Mouse (Mus musculus): ENCODE data around the gene Ptpn3. TPM values are rescaled to one million over a fixed set of nuclear protein-coding genes. Genes with fewer than 3 reads are reported as not detected.

Ptpn3 gene
- total RNA-seq, 2 experiments from 2014 or later: 29.8 to 77.3 TPM

- no peak for DNase-seq
- no peak for TF ChIP-seq CTCF (IDR thresholded peaks at IDR 0.05)
- intact Hi-C loops (cut with DNase I): no loop called here
- H3K4me3 ChIP-seq: no peak overlapping the region
- no peak overlapping the region for H3K27ac ChIP-seq
Measured at GRCm38 (mm10) chr4:57292670-57293069, 9.0 kb downstream of the Ptpn3 start.

GRCm38 (mm10) chr4:57290049-57290448, 11.6 kb downstream of the Ptpn3 start:
- no peak for DNase-seq
- intact Hi-C loops (cut with DNase I): no loop called here
- no peak overlapping the region for H3K4me3 ChIP-seq
- H3K27ac ChIP-seq: no peak overlapping the region
- TF ChIP-seq CTCF (IDR thresholded peaks at IDR 0.05): no peak

- Histone ChIP-seq H3K27ac (no peak overlapping the region), H3K4me3 (no peak overlapping the region)
- no peak for DNase-seq
- intact Hi-C loops (cut with DNase I): no loop called here
- TF ChIP-seq CTCF (IDR thresholded peaks at IDR 0.05): no peak
Measured at GRCm38 (mm10) chr4:57287808-57288207, 13.8 kb downstream of the Ptpn3 start.

- intact Hi-C loops (cut with DNase I): no loop called here
- no peak for DNase-seq
- Histone ChIP-seq H3K4me3 (no peak overlapping the region), H3K27ac (no peak overlapping the region)
- no peak for TF ChIP-seq CTCF (IDR thresholded peaks at IDR 0.05)
Measured at GRCm38 (mm10) chr4:57285251-57285650, 16.4 kb downstream of the Ptpn3 start.

- H3K4me3 ChIP-seq: no peak overlapping the region
- H3K27ac ChIP-seq: no peak overlapping the region
- intact Hi-C loops (cut with DNase I): no loop called here
- DNase-seq: no peak
- TF ChIP-seq CTCF (IDR thresholded peaks at IDR 0.05): no peak
Measured at GRCm38 (mm10) chr4:57283189-57283588, 18.4 kb downstream of the Ptpn3 start.

GRCm38 (mm10) chr4:57282630-57283029, 19.0 kb downstream of the Ptpn3 start:
- TF ChIP-seq CTCF (IDR thresholded peaks at IDR 0.05): no peak
- DNase-seq: no peak
- no peak overlapping the region for H3K27ac ChIP-seq
- intact Hi-C loops (cut with DNase I): no loop called here
- no peak overlapping the region for H3K4me3 ChIP-seq

GRCm38 (mm10) chr4:57282179-57282578, 19.5 kb downstream of the Ptpn3 start:
- TF ChIP-seq CTCF (IDR thresholded peaks at IDR 0.05): no peak
- no peak for DNase-seq
- intact Hi-C loops (cut with DNase I): no loop called here
- no peak overlapping the region for H3K27ac ChIP-seq
- no peak overlapping the region for H3K4me3 ChIP-seq

- intact Hi-C loops (cut with DNase I): no loop called here
- peak; percentile 88 for DNase-seq
- no peak for TF ChIP-seq CTCF (IDR thresholded peaks at IDR 0.05)
- H3K27ac ChIP-seq: peak overlapping the region; percentile 72
- peak overlapping the region; percentile 32; the same call in 1 of the 2 replicates for H3K4me3 ChIP-seq
Measured at GRCm38 (mm10) chr4:57280888-57281287, 20.7 kb downstream of the Ptpn3 start.

- no peak for TF ChIP-seq CTCF (IDR thresholded peaks at IDR 0.05)
- peak overlapping the region; percentile 72; the same call in 1 of the 2 replicates for H3K27ac ChIP-seq
- intact Hi-C loops (cut with DNase I): loop anchor here (5.0 kb wide), 2 partner anchors 37 to 137 kb away; partner anchors contain the start of gene Epb41l4b
- DNase-seq: peak; percentile 45
- H3K4me3 ChIP-seq: peak overlapping the region; percentile 30
Measured at GRCm38 (mm10) chr4:57279229-57279628, 22.4 kb downstream of the Ptpn3 start.

GRCm38 (mm10) chr4:57278812-57279211, 22.8 kb downstream of the Ptpn3 start:
- no peak for DNase-seq
- intact Hi-C loops (cut with DNase I): loop anchor here (5.0 kb wide), 2 partner anchors 37 to 137 kb away; partner anchors contain the start of gene Epb41l4b
- Histone ChIP-seq H3K27ac (peak overlapping the region; percentile 72), H3K4me3 (peak overlapping the region; percentile 30)
- no peak for TF ChIP-seq CTCF (IDR thresholded peaks at IDR 0.05)

- DNase-seq: no peak
- intact Hi-C loops (cut with DNase I): loop anchor here (5.0 kb wide), 2 partner anchors 35 to 135 kb away; partner anchors contain the start of gene Epb41l4b
- TF ChIP-seq CTCF (IDR thresholded peaks at IDR 0.05): no peak
- Histone ChIP-seq H3K27ac (no peak overlapping the region), H3K4me3 (no peak overlapping the region)
Measured at GRCm38 (mm10) chr4:57277671-57278070, 24.0 kb downstream of the Ptpn3 start.

- peak; percentile 68 for DNase-seq
- peak overlapping the region; percentile 49 for H3K27ac ChIP-seq
- TF ChIP-seq CTCF (IDR thresholded peaks at IDR 0.05): no peak; the same call in 1 of the 2 replicates
- H3K4me3 ChIP-seq: no peak overlapping the region
- intact Hi-C loops (cut with DNase I): loop anchor here (1.0 to 5.0 kb wide), 4 partner anchors 33 to 210 kb away; partner anchors contain the start of gene Epb41l4b
Measured at GRCm38 (mm10) chr4:57275116-57275743, 26.4 kb downstream of the Ptpn3 start.

- DNase-seq: no peak
- intact Hi-C loops (cut with DNase I): loop anchor here (2.0 kb wide), 1 partner anchor 45 kb away; no protein-coding TSS in a partner anchor
- TF ChIP-seq CTCF (IDR thresholded peaks at IDR 0.05): no peak
- no peak overlapping the region for H3K4me3 ChIP-seq
- H3K27ac ChIP-seq: peak overlapping the region; percentile 53
Measured at GRCm38 (mm10) chr4:57273532-57274502, 27.8 kb downstream of the Ptpn3 start.
